Mouse (Mus musculus): Measurements from ENCODE around the gene Gm10775. TPM values are rescaled to one million over a fixed set of nuclear protein-coding genes. Genes with fewer than 3 reads are reported as not detected.

Gm10775 gene
- total RNA-seq (2021), result not detected
- long read RNA-seq, experiment 1, result 0 reads
- long read RNA-seq, experiment 2, result 0 reads

- no peak for DNase-seq
Measured at GRCm38 (mm10) chr13:65259239-65259638, at the start of gene Gm10775. Gm10775 (plus strand) TSS chr13:65259539.

- no peak for DNase-seq
Measured at GRCm38 (mm10) chr13:65225945-65226344, 33.4 kb upstream of the Gm10775 start.

GRCm38 (mm10) chr13:65226657-65227056, 32.7 kb upstream of the Gm10775 start:
- DNase-seq, result no peak

- DNase-seq, result no peak
Measured at GRCm38 (mm10) chr13:65237211-65237610, 22.1 kb upstream of the Gm10775 start.

- peak; percentile 97 for DNase-seq
Measured at GRCm38 (mm10) chr13:65240509-65241098, 18.7 kb upstream of the Gm10775 start.

- peak; percentile 97 for DNase-seq
Measured at GRCm38 (mm10) chr13:65241099-65241626, 18.2 kb upstream of the Gm10775 start.

GRCm38 (mm10) chr13:65241627-65242318, 17.6 kb upstream of the Gm10775 start:
- peak; percentile 14 for DNase-seq

GRCm38 (mm10) chr13:65242319-65242787, 17.0 kb upstream of the Gm10775 start:
- peak; percentile 12 for DNase-seq

- no peak for DNase-seq
Measured at GRCm38 (mm10) chr13:65243273-65243672, 16.1 kb upstream of the Gm10775 start.

- DNase-seq, result peak; percentile 53
Measured at GRCm38 (mm10) chr13:65258175-65258954, 974 bp upstream of the Gm10775 start.

- DNase-seq, result no peak
Measured at GRCm38 (mm10) chr13:65262086-65262485, 2.7 kb downstream of the Gm10775 start.

GRCm38 (mm10) chr13:65277994-65278382, 18.6 kb downstream of the Gm10775 start:
- DNase-seq, result no peak

- peak; percentile 96 for DNase-seq
Measured at GRCm38 (mm10) chr13:65278383-65279341, 19.3 kb downstream of the Gm10775 start, which contains the start of gene Zfp369. Zfp369 (plus strand) TSS chr13:65278814.

- no peak for DNase-seq
Measured at GRCm38 (mm10) chr13:65286771-65287170, 27.4 kb downstream of the Gm10775 start.

- no peak for DNase-seq
Measured at GRCm38 (mm10) chr13:65296354-65296753, 37.0 kb downstream of the Gm10775 start.

Other genes starting within 250 kb of the Gm10775 start
- not detected for gene Spata31d1c, start 226.5 kb upstream of the Gm10775 start, total RNA-seq (2021)
- not detected for gene Prss47, start 206.8 kb upstream of the Gm10775 start, total RNA-seq (2021)
- 10 to 100 TPM; 45.3 to 48.8 TPM for gene Mfsd14b, start 146.6 kb upstream of the Gm10775 start, total RNA-seq (2021)
- gene Olfr465-ps1, start 121.5 kb upstream of the Gm10775 start, total RNA-seq (2021), result not detected
- gene Olfr466, start 109.3 kb upstream of the Gm10775 start, total RNA-seq (2021), result not detected
- gene Nlrp4f, start 53.6 kb upstream of the Gm10775 start, total RNA-seq (2021), result under 1 TPM in 1 of 2 experiments, not detected in 1; 0.36 TPM
- 10 to 100 TPM; 21.1 to 29.3 TPM for gene Zfp369, start 19.3 kb downstream of the Gm10775 start, total RNA-seq (2021)

All from adrenal gland, postnatal 10 days (tissue).